Mouse (Mus musculus) thymus, postnatal 14 days (tissue): ENCODE results near the gene Pdzd7.

ENCODE experiments used
- DNase-seq: peaks from one replicate; pipeline ENCODE4 v3.0.0; 2021

Pdzd7 gene

DNA sequence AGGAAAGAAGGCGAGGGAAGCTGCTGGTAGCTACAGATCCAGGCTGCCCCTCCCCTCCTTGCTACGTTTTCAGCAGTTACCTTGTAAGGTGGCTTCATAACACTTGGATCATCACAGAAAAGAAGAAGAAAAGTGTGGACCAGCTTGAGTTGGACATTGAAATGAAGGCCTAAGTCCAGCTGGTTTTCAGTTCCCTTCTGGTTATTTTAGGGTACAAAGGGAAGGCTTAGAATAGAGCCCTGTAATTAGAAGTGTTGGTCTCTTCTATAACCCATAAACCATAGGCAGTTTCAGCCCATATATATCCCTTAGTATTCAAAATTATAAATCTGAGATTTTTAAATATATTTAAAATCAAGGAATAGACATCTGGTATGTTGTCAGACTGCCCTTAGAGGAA is 64.7 kb downstream of the Pdzd7 start:
- no peak for DNase-seq

DNA sequence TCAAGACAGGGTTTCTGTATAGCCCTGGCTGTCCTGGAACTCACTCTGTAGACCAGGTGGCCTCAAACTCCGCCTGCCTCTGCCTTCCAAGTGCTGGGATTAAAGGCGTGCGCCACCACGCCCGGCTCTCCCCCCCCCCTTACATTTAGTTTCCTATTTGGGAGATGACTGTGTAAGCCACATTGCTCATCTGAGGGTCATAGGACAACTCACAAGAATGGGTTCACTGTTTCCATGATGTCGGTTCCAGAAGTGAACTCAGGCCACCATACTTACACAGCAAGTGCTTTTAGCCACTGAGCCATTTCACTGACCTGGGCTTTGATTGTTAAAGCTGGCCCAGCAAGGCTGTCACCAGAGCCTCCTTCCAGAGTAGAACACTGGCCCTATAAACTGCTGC is 68.4 kb downstream of the Pdzd7 start:
- no peak for DNase-seq
